Mouse (Mus musculus): ENCODE measurements at regions not wholly inside any gene's neighbourhood (a gene's known extent, or its start where the extent isn't known, plus 50 kb on each side); places are given as distances from the start of the nearest gene placed in this dataset.

- no peak overlapping the region for H3K4me3 ChIP-seq
- no peak overlapping the region for H3K4me2 ChIP-seq
- no peak for ATAC-seq (ENCODE audit: low FRiP score)
- H3K9me3 ChIP-seq, result peaks cover 19% of the 10 kb centered on the region
- no peak overlapping the region for H3K9ac ChIP-seq
- H3K27me3 ChIP-seq, result 0 out of 2 replicates have a peak, but pooled peaks cover 3% of the 10 kb centered on the region
- no peaks in the 10 kb centered on the region for H3K36me3 ChIP-seq
- H3K27ac ChIP-seq, result no peak overlapping the region
- 49% methylated on average over 20 of the region's 20 CpGs for WGBS
- peaks cover 23% of the 10 kb centered on the region for H3K4me1 ChIP-seq (replicated peaks)
Observed at GRCm38 (mm10) chr11:114571144-114571869, 97.0 kb upstream of the Rpl38 start.

GRCm38 (mm10) chr11:114570076-114570475 is 98.2 kb upstream of the Rpl38 start:
- no peak overlapping the region for H3K4me2 ChIP-seq
- H3K4me3 ChIP-seq, result no peak overlapping the region
- H3K27me3 ChIP-seq, result 0 out of 2 replicates have a peak, but pooled peaks cover 3% of the 10 kb centered on the region
- no peaks in the 10 kb centered on the region for H3K36me3 ChIP-seq
- peaks cover 11% of the 10 kb centered on the region for H3K9me3 ChIP-seq
- H3K27ac ChIP-seq, result no peak overlapping the region
- 94% methylated on average over 5 of the region's 5 CpGs for WGBS
- peaks cover 23% of the 10 kb centered on the region for H3K4me1 ChIP-seq (replicated peaks)
- ATAC-seq (ENCODE audit: low FRiP score), result no peak
- no peak overlapping the region for H3K9ac ChIP-seq

GRCm38 (mm10) chr11:114567814-114568800 is 100.2 kb upstream of the Rpl38 start:
- H3K9ac ChIP-seq, result peak overlapping the region; percentile 53; the same call in 1 of the 2 replicates
- H3K4me3 ChIP-seq, result no peak overlapping the region
- peak overlapping the region; percentile 36 for H3K4me2 ChIP-seq
- 0 out of 2 replicates have a peak, but pooled peaks cover 3% of the 10 kb centered on the region for H3K27me3 ChIP-seq
- H3K27ac ChIP-seq, result peak overlapping the region; percentile 73
- H3K9me3 ChIP-seq, result no peaks in the 10 kb centered on the region
- ATAC-seq (ENCODE audit: low FRiP score), result 0 out of 2 replicates have a peak, but pooled peaks have one; percentile 10
- WGBS, result 6% methylated on average over 21 of the region's 21 CpGs
- H3K4me1 ChIP-seq (replicated peaks), result peaks cover 23% of the 10 kb centered on the region
- H3K36me3 ChIP-seq, result no peaks in the 10 kb centered on the region

- no peaks in the 10 kb centered on the region for H3K9me3 ChIP-seq
- 5% methylated on average over 20 of the region's 20 CpGs for WGBS
- H3K4me3 ChIP-seq, result no peak overlapping the region
- H3K27me3 ChIP-seq, result 0 out of 2 replicates have a peak, but pooled peaks cover 3% of the 10 kb centered on the region
- peak overlapping the region; percentile 29; the same call in 1 of the 2 replicates for H3K9ac ChIP-seq
- no peaks in the 10 kb centered on the region for H3K36me3 ChIP-seq
- H3K27ac ChIP-seq, result peak overlapping the region; percentile 73
- H3K4me1 ChIP-seq (replicated peaks), result peaks cover 23% of the 10 kb centered on the region
- ATAC-seq (ENCODE audit: low FRiP score), result no peak
- H3K4me2 ChIP-seq, result peak overlapping the region; percentile 36
Observed at GRCm38 (mm10) chr11:114567045-114567780, 101.1 kb upstream of the Rpl38 start.

- WGBS, result 86% methylated on average over 2 of the region's 2 CpGs
- no peak overlapping the region for H3K27ac ChIP-seq
- no peak overlapping the region for H3K4me2 ChIP-seq
- peaks cover 37% of the 10 kb centered on the region for H3K4me1 ChIP-seq (replicated peaks)
- no peak for ATAC-seq (ENCODE audit: low FRiP score)
- H3K4me3 ChIP-seq, result no peak overlapping the region
- no peaks in the 10 kb centered on the region for H3K36me3 ChIP-seq
- no peak overlapping the region for H3K9ac ChIP-seq
- H3K27me3 ChIP-seq, result peaks cover 8% of the 10 kb centered on the region; the same call in 1 of the 2 replicates
- no peaks in the 10 kb centered on the region for H3K9me3 ChIP-seq
Observed at GRCm38 (mm10) chr11:114564949-114565348, 103.4 kb upstream of the Rpl38 start.

GRCm38 (mm10) chr11:114563172-114563571 is 105.2 kb upstream of the Rpl38 start:
- H3K27me3 ChIP-seq, result peaks cover 13% of the 10 kb centered on the region; the same call in 1 of the 2 replicates
- no peaks in the 10 kb centered on the region for H3K9me3 ChIP-seq
- no peaks in the 10 kb centered on the region for H3K36me3 ChIP-seq
- H3K9ac ChIP-seq, result no peak overlapping the region
- 0 out of 2 replicates have a peak overlapping the region, but pooled peaks have one; percentile 30 for H3K27ac ChIP-seq
- 67% methylated on average over 9 of the region's 9 CpGs for WGBS
- H3K4me2 ChIP-seq, result no peak overlapping the region
- ATAC-seq (ENCODE audit: low FRiP score), result no peak
- H3K4me3 ChIP-seq, result no peak overlapping the region
- H3K4me1 ChIP-seq (replicated peaks), result peaks cover 38% of the 10 kb centered on the region

- Histone ChIP-seq H3K4me3 (no peak overlapping the region), H3K9me3 (no peaks in the 10 kb centered on the region), H3K27me3 (peaks cover 5% of the 10 kb centered on the region; the same call in 1 of the 2 replicates), H3K4me1 (replicated peaks) (peaks cover 11% of the 10 kb centered on the region), H3K27ac (no peak overlapping the region), H3K36me3 (no peaks in the 10 kb centered on the region), H3K4me2 (no peak overlapping the region), H3K9ac (no peak overlapping the region)
- ATAC-seq (ENCODE audit: low FRiP score), result no peak
- 58% methylated on average over 5 of the region's 5 CpGs for WGBS
Observed at GRCm38 (mm10) chr11:114554576-114554975, 113.7 kb upstream of the Rpl38 start.

GRCm38 (mm10) chr11:114553992-114554391 is 114.3 kb upstream of the Rpl38 start:
- Histone ChIP-seq H3K4me1 (replicated peaks) (peaks cover 7% of the 10 kb centered on the region), H3K4me2 (no peak overlapping the region), H3K36me3 (no peaks in the 10 kb centered on the region), H3K4me3 (no peak overlapping the region), H3K9ac (no peak overlapping the region), H3K27ac (no peak overlapping the region; the same call in 1 of the 2 replicates), H3K9me3 (no peaks in the 10 kb centered on the region), H3K27me3 (no peaks in the 10 kb centered on the region)
- no peak for ATAC-seq (ENCODE audit: low FRiP score)
- WGBS, result 55% methylated on average over 13 of the region's 13 CpGs

- Histone ChIP-seq H3K9ac (no peak overlapping the region), H3K27ac (no peak overlapping the region), H3K4me1 (replicated peaks) (peaks cover 7% of the 10 kb centered on the region), H3K27me3 (no peaks in the 10 kb centered on the region), H3K9me3 (no peaks in the 10 kb centered on the region), H3K4me2 (no peak overlapping the region), H3K4me3 (no peak overlapping the region), H3K36me3 (no peaks in the 10 kb centered on the region)
- ATAC-seq (ENCODE audit: low FRiP score), result no peak
- 87% methylated on average over 7 of the region's 7 CpGs for WGBS
Observed at GRCm38 (mm10) chr11:114552176-114552575, 116.1 kb upstream of the Rpl38 start.

- 89% methylated on average over 4 of the region's 4 CpGs for WGBS
- no peaks in the 10 kb centered on the region for H3K9me3 ChIP-seq
- no peak overlapping the region for H3K4me3 ChIP-seq
- no peaks in the 10 kb centered on the region for H3K36me3 ChIP-seq
- ATAC-seq (ENCODE audit: low FRiP score), result no peak
- H3K27me3 ChIP-seq, result no peaks in the 10 kb centered on the region
- peaks cover 7% of the 10 kb centered on the region for H3K4me1 ChIP-seq (replicated peaks)
- no peak overlapping the region for H3K4me2 ChIP-seq
- no peak overlapping the region for H3K27ac ChIP-seq
- H3K9ac ChIP-seq, result no peak overlapping the region
Observed at GRCm38 (mm10) chr11:114551262-114551661, 117.1 kb upstream of the Rpl38 start.

- no peaks in the 10 kb centered on the region for H3K36me3 ChIP-seq
- 54% methylated on average over 5 of the region's 5 CpGs for whole genome bisulfite sequencing
- H3K9me3 ChIP-seq, result no peaks in the 10 kb centered on the region
- no peak overlapping the region for H3K9ac ChIP-seq
- no peak for ATAC-seq (ENCODE audit: low FRiP score)
- H3K4me1 ChIP-seq (replicated peaks), result peaks cover 18% of the 10 kb centered on the region
- H3K4me2 ChIP-seq, result no peak overlapping the region
- H3K27ac ChIP-seq, result no peak overlapping the region
- no peaks in the 10 kb centered on the region for H3K27me3 ChIP-seq
- no peak overlapping the region for H3K4me3 ChIP-seq
Observed at GRCm38 (mm10) chr11:114548658-114549057, 119.7 kb upstream of the Rpl38 start.
